Mouse (Mus musculus): ENCODE results near the gene Pcsk1n. TPM values are rescaled to one million over a fixed set of nuclear protein-coding genes. Genes with fewer than 3 reads are reported as not detected.

Pcsk1n gene
- polyA plus RNA-seq, 1 experiment from 2014 or later, result 13.8 TPM

GRCm38 (mm10) chrX:7950091-7950490, 30.5 kb downstream of the Pcsk1n start:
- DNase-seq (ENCODE audit: low spot score), result no peak
- no peak overlapping the region for H3K4me2 ChIP-seq (ENCODE audit: low read length)
- H3K9me3 ChIP-seq (ENCODE audit: control insufficient read depth, low read length), result no peaks in the 10 kb centered on the region
- H3K9ac ChIP-seq (ENCODE audit: low read length), result no peak overlapping the region
- no peaks in the 10 kb centered on the region for H3K4me1 ChIP-seq (replicated peaks; ENCODE audit: control insufficient read depth, insufficient read depth, low read length)
- WGBS, result 94% methylated on average over 7 of the region's 7 CpGs
- H3K27me3 ChIP-seq (replicated peaks; ENCODE audit: control insufficient read depth, insufficient read depth, low read length), result no peaks in the 10 kb centered on the region
- ATAC-seq (replicated peaks; ENCODE audit: low FRiP score, low TSS enrichment, low read depth), result no peak
- no peak overlapping the region for H3K4me3 ChIP-seq (ENCODE audit: low read depth, low read length)
- H3K27ac ChIP-seq (ENCODE audit: low read depth), result no peak overlapping the region
- H3K36me3 ChIP-seq (ENCODE audit: control insufficient read depth, insufficient read depth, low read length), result no peaks in the 10 kb centered on the region

- no peak overlapping the region for H3K4me3 ChIP-seq (ENCODE audit: low read depth, low read length)
- no peak for DNase-seq (ENCODE audit: low spot score)
- H3K36me3 ChIP-seq (ENCODE audit: control insufficient read depth, insufficient read depth, low read length), result no peaks in the 10 kb centered on the region
- H3K27ac ChIP-seq (ENCODE audit: low read depth), result no peak overlapping the region
- H3K9me3 ChIP-seq (ENCODE audit: control insufficient read depth, low read length), result no peaks in the 10 kb centered on the region
- H3K4me2 ChIP-seq (ENCODE audit: low read length), result no peak overlapping the region
- no peak for ATAC-seq (replicated peaks; ENCODE audit: low FRiP score, low TSS enrichment, low read depth)
- H3K9ac ChIP-seq (ENCODE audit: low read length), result no peak overlapping the region
- H3K27me3 ChIP-seq (replicated peaks; ENCODE audit: control insufficient read depth, insufficient read depth, low read length), result no peaks in the 10 kb centered on the region
- no peaks in the 10 kb centered on the region for H3K4me1 ChIP-seq (replicated peaks; ENCODE audit: control insufficient read depth, insufficient read depth, low read length)
- 87% methylated on average over 9 of the region's 9 CpGs for WGBS
Observed at GRCm38 (mm10) chrX:7958868-7959267, 39.2 kb downstream of the Pcsk1n start.

- 66% methylated on average over 7 of the region's 7 CpGs for WGBS
- Histone ChIP-seq H3K4me3 (ENCODE audit: low read depth, low read length) (no peak overlapping the region), H3K9ac (ENCODE audit: low read length) (no peak overlapping the region), H3K27ac (ENCODE audit: low read depth) (no peak overlapping the region), H3K9me3 (ENCODE audit: control insufficient read depth, low read length) (no peaks in the 10 kb centered on the region), H3K36me3 (ENCODE audit: control insufficient read depth, insufficient read depth, low read length) (no peaks in the 10 kb centered on the region), H3K4me1 (replicated peaks; ENCODE audit: control insufficient read depth, insufficient read depth, low read length) (no peaks in the 10 kb centered on the region), H3K4me2 (ENCODE audit: low read length) (no peak overlapping the region), H3K27me3 (replicated peaks; ENCODE audit: control insufficient read depth, insufficient read depth, low read length) (no peaks in the 10 kb centered on the region)
- no peak for ATAC-seq (replicated peaks; ENCODE audit: low FRiP score, low TSS enrichment, low read depth)
- no peak for DNase-seq (ENCODE audit: low spot score)
Observed at GRCm38 (mm10) chrX:7963829-7964626, 44.4 kb downstream of the Pcsk1n start.

- Histone ChIP-seq H3K4me2 (ENCODE audit: low read length) (no peak overlapping the region), H3K4me1 (replicated peaks; ENCODE audit: control insufficient read depth, insufficient read depth, low read length) (no peaks in the 10 kb centered on the region), H3K9ac (ENCODE audit: low read length) (no peak overlapping the region), H3K27ac (ENCODE audit: low read depth) (no peak overlapping the region), H3K27me3 (replicated peaks; ENCODE audit: control insufficient read depth, insufficient read depth, low read length) (no peaks in the 10 kb centered on the region), H3K9me3 (ENCODE audit: control insufficient read depth, low read length) (no peaks in the 10 kb centered on the region), H3K4me3 (ENCODE audit: low read depth, low read length) (no peak overlapping the region), H3K36me3 (ENCODE audit: control insufficient read depth, insufficient read depth, low read length) (no peaks in the 10 kb centered on the region)
- 68% methylated on average over 4 of the region's 4 CpGs for WGBS
- no peak for DNase-seq (ENCODE audit: low spot score)
- ATAC-seq (replicated peaks; ENCODE audit: low FRiP score, low TSS enrichment, low read depth), result no peak
Observed at GRCm38 (mm10) chrX:7966161-7966560, 46.5 kb downstream of the Pcsk1n start.

- DNase-seq (ENCODE audit: low spot score) (no peak), ATAC-seq (replicated peaks; ENCODE audit: low FRiP score, low TSS enrichment, low read depth) (no peak)
- Histone ChIP-seq H3K4me1 (replicated peaks; ENCODE audit: control insufficient read depth, insufficient read depth, low read length) (no peaks in the 10 kb centered on the region), H3K9ac (ENCODE audit: low read length) (no peak overlapping the region), H3K9me3 (ENCODE audit: control insufficient read depth, low read length) (no peaks in the 10 kb centered on the region), H3K27me3 (replicated peaks; ENCODE audit: control insufficient read depth, insufficient read depth, low read length) (no peaks in the 10 kb centered on the region), H3K27ac (ENCODE audit: low read depth) (no peak overlapping the region), H3K4me3 (ENCODE audit: low read depth, low read length) (no peak overlapping the region), H3K36me3 (ENCODE audit: control insufficient read depth, insufficient read depth, low read length) (no peaks in the 10 kb centered on the region), H3K4me2 (ENCODE audit: low read length) (no peak overlapping the region)
- 87% methylated on average over 8 of the region's 9 CpGs for WGBS
Observed at GRCm38 (mm10) chrX:7967596-7968201, 48.1 kb downstream of the Pcsk1n start.

GRCm38 (mm10) chrX:7968226-7968625, 48.6 kb downstream of the Pcsk1n start:
- Histone ChIP-seq H3K4me1 (replicated peaks; ENCODE audit: control insufficient read depth, insufficient read depth, low read length) (no peaks in the 10 kb centered on the region), H3K9me3 (ENCODE audit: control insufficient read depth, low read length) (no peaks in the 10 kb centered on the region), H3K27me3 (replicated peaks; ENCODE audit: control insufficient read depth, insufficient read depth, low read length) (no peaks in the 10 kb centered on the region), H3K27ac (ENCODE audit: low read depth) (no peak overlapping the region), H3K9ac (ENCODE audit: low read length) (no peak overlapping the region), H3K4me2 (ENCODE audit: low read length) (no peak overlapping the region), H3K4me3 (ENCODE audit: low read depth, low read length) (no peak overlapping the region), H3K36me3 (ENCODE audit: control insufficient read depth, insufficient read depth, low read length) (no peaks in the 10 kb centered on the region)
- no peak for ATAC-seq (replicated peaks; ENCODE audit: low FRiP score, low TSS enrichment, low read depth)
- DNase-seq (ENCODE audit: low spot score), result no peak
- 72% methylated on average over 8 of the region's 8 CpGs for WGBS

- H3K9me3 ChIP-seq (ENCODE audit: control insufficient read depth, low read length), result no peaks in the 10 kb centered on the region
- ATAC-seq (replicated peaks; ENCODE audit: low FRiP score, low TSS enrichment, low read depth), result no peak
- no peak overlapping the region for H3K27ac ChIP-seq (ENCODE audit: low read depth)
- H3K4me3 ChIP-seq (ENCODE audit: low read depth, low read length), result no peak overlapping the region
- H3K4me2 ChIP-seq (ENCODE audit: low read length), result no peak overlapping the region
- no peak overlapping the region for H3K9ac ChIP-seq (ENCODE audit: low read length)
- no peaks in the 10 kb centered on the region for H3K27me3 ChIP-seq (replicated peaks; ENCODE audit: control insufficient read depth, insufficient read depth, low read length)
- no peaks in the 10 kb centered on the region for H3K4me1 ChIP-seq (replicated peaks; ENCODE audit: control insufficient read depth, insufficient read depth, low read length)
- H3K36me3 ChIP-seq (ENCODE audit: control insufficient read depth, insufficient read depth, low read length), result no peaks in the 10 kb centered on the region
- no peak for DNase-seq (ENCODE audit: low spot score)
- WGBS, result 77% methylated on average over 3 of the region's 3 CpGs
Observed at GRCm38 (mm10) chrX:7968899-7969298, 49.3 kb downstream of the Pcsk1n start.

GRCm38 (mm10) chrX:7971292-7971691, 51.7 kb downstream of the Pcsk1n start:
- Histone ChIP-seq H3K9me3 (ENCODE audit: control insufficient read depth, low read length) (no peaks in the 10 kb centered on the region), H3K9ac (ENCODE audit: low read length) (no peak overlapping the region), H3K36me3 (ENCODE audit: control insufficient read depth, insufficient read depth, low read length) (no peaks in the 10 kb centered on the region), H3K4me1 (replicated peaks; ENCODE audit: control insufficient read depth, insufficient read depth, low read length) (no peaks in the 10 kb centered on the region), H3K27me3 (replicated peaks; ENCODE audit: control insufficient read depth, insufficient read depth, low read length) (no peaks in the 10 kb centered on the region), H3K27ac (ENCODE audit: low read depth) (no peak overlapping the region), H3K4me3 (ENCODE audit: low read depth, low read length) (no peak overlapping the region), H3K4me2 (ENCODE audit: low read length) (no peak overlapping the region)
- 80% methylated on average over 4 of the region's 4 CpGs for WGBS
- ATAC-seq (replicated peaks; ENCODE audit: low FRiP score, low TSS enrichment, low read depth) (no peak), DNase-seq (ENCODE audit: low spot score) (no peak)

Data from intestine, embryonic 14.5 days (tissue).